Comparison of ENCODE assay signal across 16 mouse cellular contexts in the genomic region with DNA sequence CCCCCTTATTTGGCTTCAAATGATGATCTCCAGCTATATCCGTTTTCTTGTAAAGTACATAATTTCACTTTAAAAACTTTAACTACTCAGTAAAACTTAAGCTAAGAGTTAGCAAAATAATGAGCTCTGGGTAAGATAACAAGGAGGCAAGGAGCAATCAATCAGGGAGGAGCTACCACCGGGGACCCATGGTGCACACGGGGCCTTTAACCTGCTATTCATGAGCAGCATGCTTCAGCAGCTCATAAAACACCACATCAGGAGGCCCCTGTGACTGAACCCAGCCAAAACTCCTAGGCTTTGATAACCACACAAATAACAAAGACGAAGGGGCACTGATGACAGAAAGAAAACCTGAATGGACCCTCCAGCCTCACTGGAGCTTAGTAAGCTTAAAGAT.
"Had no signal": no experiment of that assay in that cellular context is flagged by ENCODE, and none has a peak within 500 bp of the region (broad histone marks: within the 10 kb centered on the region; RNA-seq: fewer than 3 reads in every experiment).

No protein-coding gene starts in this region.

- H3K36me3 ChIP-seq: limb, embryonic 15.5 days; liver, embryonic 12.5 days; liver, embryonic 15.5 days; lung, embryonic 15.5 days; midbrain, embryonic 13.5 days had no signal

- DNase-seq: kidney, adult 2 months; kidney, postnatal 25 days; layer of hippocampus, adult 9-11 months; lung, adult 18-20 months; lung, postnatal 10 days; lung, postnatal 4 days; thymus, adult 18-20 months; thymus, postnatal 36 days had no signal

- H3K4me2 ChIP-seq: limb, embryonic 15.5 days; liver, embryonic 12.5 days; liver, embryonic 15.5 days; lung, embryonic 15.5 days; midbrain, embryonic 13.5 days had no signal

- H3K9me3 ChIP-seq: limb, embryonic 15.5 days; liver, embryonic 12.5 days; liver, embryonic 15.5 days; lung, embryonic 15.5 days; midbrain, embryonic 13.5 days had no signal

- H3K27ac ChIP-seq: kidney, postnatal 0 days; layer of hippocampus, adult 2 months; limb, embryonic 15.5 days; liver, embryonic 12.5 days; liver, embryonic 15.5 days; lung, embryonic 15.5 days; midbrain, embryonic 13.5 days had no signal

- ATAC-seq: liver, embryonic 12.5 days; midbrain, embryonic 13.5 days; midbrain, embryonic 16.5 days had no signal

- H3K4me3 ChIP-seq: layer of hippocampus, adult 2 months; limb, embryonic 15.5 days; liver, embryonic 12.5 days; liver, embryonic 15.5 days; lung, embryonic 15.5 days; midbrain, embryonic 13.5 days had no signal

- H3K9ac ChIP-seq: limb, embryonic 15.5 days; liver, embryonic 12.5 days; liver, embryonic 15.5 days; lung, embryonic 15.5 days; midbrain, embryonic 13.5 days had no signal

- H3K27me3 ChIP-seq: limb, embryonic 15.5 days; liver, embryonic 12.5 days; liver, embryonic 15.5 days; lung, embryonic 15.5 days; midbrain, embryonic 13.5 days had no signal

- H3K4me1 ChIP-seq: limb, embryonic 15.5 days; liver, embryonic 12.5 days; liver, embryonic 15.5 days; lung, embryonic 15.5 days had no signal
